Mouse (Mus musculus) midbrain, embryonic 15.5 days (tissue): ENCODE results near the gene Ptp4a2. TPM values are rescaled to one million over a fixed set of nuclear protein-coding genes. Genes with fewer than 3 reads are reported as not detected.

Source experiments
- ATAC-seq: fragments of 200-750 bp; cut with Nextera tagmentation; replicated peaks from 2 replicates; pipeline ENCODE4 v1.8.0; 2017; ENCODE audit warnings: moderate TSS enrichment
- H3K27ac ChIP-seq: fragments of 300-500 bp; sonication (generic); 2 replicates; pipeline ENCODE4 v1.5.1; 2015; ENCODE audit warnings: mild to moderate bottlenecking, inconsistent platforms
- H3K27me3 ChIP-seq: fragments of 300-500 bp; sonication (generic); replicated peaks from 2 replicates; pipeline ENCODE4 v1.6.1; 2015; ENCODE audit warnings: inconsistent platforms
- H3K36me3 ChIP-seq: fragments of 300-500 bp; sonication (generic); replicated peaks from 2 replicates; pipeline ENCODE4 v1.6.1; 2015; ENCODE audit warnings: inconsistent platforms
- H3K4me1 ChIP-seq: fragments of 300-500 bp; sonication (generic); 2 replicates; pipeline ENCODE4 v1.6.1; 2015; ENCODE audit warnings: inconsistent platforms
- H3K4me2 ChIP-seq: fragments of 300-500 bp; sonication (generic); 2 replicates; pipeline ENCODE4 v1.6.1; 2015; ENCODE audit warnings: inconsistent platforms, mild to moderate bottlenecking, moderate library complexity
- H3K4me3 ChIP-seq: fragments of 300-500 bp; sonication (generic); 2 replicates; pipeline ENCODE4 v1.5.1; 2015; ENCODE audit warnings: mild to moderate bottlenecking, inconsistent platforms
- H3K9ac ChIP-seq: fragments of 300-500 bp; sonication (generic); 2 replicates; pipeline ENCODE4 v1.6.1; 2015; ENCODE audit warnings: mild to moderate bottlenecking, inconsistent platforms
- H3K9me3 ChIP-seq: fragments of 300-500 bp; sonication (generic); 2 replicates; pipeline ENCODE4 v1.6.1; 2016; ENCODE audit warnings: inconsistent platforms
- WGBS: fragments of 180-500 bp; shearing (Covaris S2); methylation state at CpG from one replicate; pipeline ENCODE4 v1.1.7; 2015; ENCODE audit warnings: mixed read lengths; 5-methylcytosine and 5-hydroxymethylcytosine counted together
- polyA plus RNA-seq: library from polyadenylated mRNA; unstranded; fragments of >200 nt; fragmentation: Nextera tagmentation; extraction: Ambion mirVana; gene quantifications from 2 replicates; pipeline ENCODE4 v1.2.1, GENCODE M21; 2015

Gene Ptp4a2
- polyA plus RNA-seq, 1 experiment from 2014 or later = 220 TPM

- Histone ChIP-seq H3K4me1 (no peaks in the 10 kb centered on the region), H3K4me2 (no peak overlapping the region), H3K36me3 (no peaks in the 10 kb centered on the region), H3K27ac (no peak overlapping the region), H3K9me3 (no peaks in the 10 kb centered on the region), H3K9ac (no peak overlapping the region), H3K4me3 (no peak overlapping the region), H3K27me3 (no peaks in the 10 kb centered on the region)
- 93% methylated on average over 3 of the region's 3 CpGs for WGBS
- no peak for ATAC-seq
These were observed 6.0 kb upstream of the Ptp4a2 start for GRCm38 (mm10) chr4:129805059-129805458.

- Histone ChIP-seq H3K9me3 (no peaks in the 10 kb centered on the region), H3K4me1 (peaks cover 6% of the 10 kb centered on the region), H3K9ac (no peak overlapping the region), H3K27ac (no peak overlapping the region), H3K36me3 (no peaks in the 10 kb centered on the region), H3K4me2 (no peak overlapping the region), H3K4me3 (no peak overlapping the region), H3K27me3 (no peaks in the 10 kb centered on the region)
- ATAC-seq = no peak
- 89% methylated on average over 14 of the region's 14 CpGs for WGBS
These were observed 818 bp downstream of the Ptp4a2 start for GRCm38 (mm10) chr4:129811605-129812468.

- H3K9ac ChIP-seq = no peak overlapping the region
- no peak for ATAC-seq
- no peaks in the 10 kb centered on the region for H3K36me3 ChIP-seq
- 62% methylated on average over 6 of the region's 6 CpGs for WGBS
- H3K4me3 ChIP-seq = no peak overlapping the region
- H3K4me1 ChIP-seq = peaks cover 21% of the 10 kb centered on the region
- H3K4me2 ChIP-seq = no peak overlapping the region
- no peaks in the 10 kb centered on the region for H3K9me3 ChIP-seq
- H3K27ac ChIP-seq = no peak overlapping the region
- H3K27me3 ChIP-seq = no peaks in the 10 kb centered on the region
These were observed 6.6 kb downstream of the Ptp4a2 start for GRCm38 (mm10) chr4:129817591-129817990.

- H3K27me3 ChIP-seq = no peaks in the 10 kb centered on the region
- H3K4me2 ChIP-seq = no peak overlapping the region
- H3K9ac ChIP-seq = no peak overlapping the region
- H3K27ac ChIP-seq = no peak overlapping the region
- no peak overlapping the region for H3K4me3 ChIP-seq
- WGBS = 87% methylated on average over 10 of the region's 10 CpGs
- no peaks in the 10 kb centered on the region for H3K36me3 ChIP-seq
- no peaks in the 10 kb centered on the region for H3K9me3 ChIP-seq
- peaks cover 29% of the 10 kb centered on the region for H3K4me1 ChIP-seq
- no peak for ATAC-seq
These were observed 7.6 kb downstream of the Ptp4a2 start for GRCm38 (mm10) chr4:129818506-129819195.

GRCm38 (mm10) chr4:129819712-129820336 is 8.8 kb downstream of the Ptp4a2 start:
- Histone ChIP-seq H3K9ac (peak overlapping the region; percentile 94), H3K4me2 (peak overlapping the region; percentile 61), H3K27me3 (no peaks in the 10 kb centered on the region), H3K27ac (peak overlapping the region; percentile 94), H3K9me3 (no peaks in the 10 kb centered on the region), H3K4me3 (peak overlapping the region; percentile 99), H3K36me3 (no peaks in the 10 kb centered on the region), H3K4me1 (peaks cover 34% of the 10 kb centered on the region)
- ATAC-seq = peak; percentile 93
- WGBS = under 1% methylated on average over 75 of the region's 83 CpGs

GRCm38 (mm10) chr4:129820417-129821086 is 9.5 kb downstream of the Ptp4a2 start:
- Histone ChIP-seq H3K36me3 (no peaks in the 10 kb centered on the region), H3K27me3 (no peaks in the 10 kb centered on the region), H3K4me1 (peaks cover 34% of the 10 kb centered on the region), H3K4me3 (peak overlapping the region; percentile 99), H3K4me2 (peak overlapping the region; percentile 61), H3K9me3 (no peaks in the 10 kb centered on the region), H3K9ac (peak overlapping the region; percentile 94), H3K27ac (peak overlapping the region; percentile 94)
- under 1% methylated on average over 44 of the region's 79 CpGs for WGBS
- ATAC-seq = peak; percentile 89

- H3K36me3 ChIP-seq = no peaks in the 10 kb centered on the region
- peak overlapping the region; percentile 94 for H3K27ac ChIP-seq
- peak overlapping the region; percentile 94 for H3K9ac ChIP-seq
- H3K9me3 ChIP-seq = no peaks in the 10 kb centered on the region
- peak overlapping the region; percentile 99 for H3K4me3 ChIP-seq
- no peak for ATAC-seq
- WGBS = 1% methylated on average over 16 of the region's 16 CpGs
- H3K27me3 ChIP-seq = no peaks in the 10 kb centered on the region
- H3K4me2 ChIP-seq = peak overlapping the region; percentile 61
- H3K4me1 ChIP-seq = peaks cover 34% of the 10 kb centered on the region
These were observed 10.1 kb downstream of the Ptp4a2 start for GRCm38 (mm10) chr4:129821087-129821616.

- no peaks in the 10 kb centered on the region for H3K9me3 ChIP-seq
- no peaks in the 10 kb centered on the region for H3K27me3 ChIP-seq
- ATAC-seq = no peak
- no peaks in the 10 kb centered on the region for H3K36me3 ChIP-seq
- peaks cover 40% of the 10 kb centered on the region for H3K4me1 ChIP-seq
- no peak overlapping the region for H3K9ac ChIP-seq
- H3K4me3 ChIP-seq = peak overlapping the region; percentile 99; the same call in 1 of the 2 replicates
- peak overlapping the region; percentile 61 for H3K4me2 ChIP-seq
- H3K27ac ChIP-seq = no peak overlapping the region
- 56% methylated on average over 3 of the region's 3 CpGs for WGBS
These were observed 11.3 kb downstream of the Ptp4a2 start for GRCm38 (mm10) chr4:129822324-129822723.

- H3K4me1 ChIP-seq = peaks cover 42% of the 10 kb centered on the region
- WGBS = 90% methylated on average over 4 of the region's 4 CpGs
- H3K9ac ChIP-seq = no peak overlapping the region
- no peaks in the 10 kb centered on the region for H3K27me3 ChIP-seq
- no peaks in the 10 kb centered on the region for H3K9me3 ChIP-seq
- H3K27ac ChIP-seq = no peak overlapping the region
- no peak overlapping the region for H3K4me3 ChIP-seq
- H3K4me2 ChIP-seq = no peak overlapping the region
- ATAC-seq = no peak
- H3K36me3 ChIP-seq = no peaks in the 10 kb centered on the region
These were observed 12.3 kb downstream of the Ptp4a2 start for GRCm38 (mm10) chr4:129823216-129823810.

- Histone ChIP-seq H3K9me3 (no peaks in the 10 kb centered on the region), H3K4me3 (no peak overlapping the region), H3K27me3 (no peaks in the 10 kb centered on the region), H3K36me3 (no peaks in the 10 kb centered on the region), H3K27ac (no peak overlapping the region), H3K4me2 (no peak overlapping the region), H3K4me1 (peaks cover 27% of the 10 kb centered on the region), H3K9ac (no peak overlapping the region)
- ATAC-seq = no peak
- 92% methylated on average over 3 of the region's 3 CpGs for WGBS
These were observed 16.6 kb downstream of the Ptp4a2 start for GRCm38 (mm10) chr4:129827611-129828010.

GRCm38 (mm10) chr4:129828081-129828480 is 17.1 kb downstream of the Ptp4a2 start:
- H3K9ac ChIP-seq = no peak overlapping the region
- no peak for ATAC-seq
- no peaks in the 10 kb centered on the region for H3K9me3 ChIP-seq
- 75% methylated on average over 3 of the region's 3 CpGs for WGBS
- no peaks in the 10 kb centered on the region for H3K27me3 ChIP-seq
- H3K4me2 ChIP-seq = no peak overlapping the region
- H3K36me3 ChIP-seq = no peaks in the 10 kb centered on the region
- H3K4me1 ChIP-seq = peaks cover 23% of the 10 kb centered on the region
- H3K27ac ChIP-seq = no peak overlapping the region
- H3K4me3 ChIP-seq = no peak overlapping the region
